Mouse (Mus musculus) spleen, adult 18-20 months (tissue): ENCODE measurements around the gene Tmem206.
A peak's percentile ranks its signal among the peaks of the same experiment; 100 is the strongest.

Source experiments
- DNase-seq, 2 experiments: peaks; one replicate each; pipeline ENCODE4 v3.0.0; 2022; ENCODE audit warnings: mixed read lengths in 2 of 2

The Tmem206 gene

DNA sequence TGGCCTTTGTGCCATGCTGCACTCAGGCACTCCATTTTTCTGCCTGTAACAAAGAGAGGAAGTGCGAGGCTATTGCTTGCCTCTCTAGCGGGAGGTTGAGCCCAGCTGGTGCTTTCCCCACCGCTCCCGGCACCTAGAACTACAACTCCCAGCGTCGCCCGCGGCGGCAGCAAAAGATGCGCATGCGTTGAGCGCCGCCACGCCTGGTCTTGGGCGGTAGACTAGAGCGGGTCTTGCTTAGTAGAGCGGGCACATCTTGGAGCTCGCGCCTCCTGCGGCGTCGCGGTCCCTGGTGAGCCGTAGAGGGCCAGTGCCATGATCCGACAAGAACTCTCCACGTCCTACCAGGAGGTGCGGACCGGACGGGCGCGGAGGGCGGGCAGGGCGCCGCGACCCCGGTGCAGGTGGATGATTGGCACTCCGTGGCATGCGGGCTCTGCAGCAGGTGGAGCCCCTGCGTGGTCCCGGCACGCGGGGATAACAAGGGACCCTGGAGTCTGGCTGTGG is at the start of gene Tmem206:
Tmem206 (plus strand) TSS at position 187 of the 507 bp plus-strand sequence.
- DNase-seq: peak; percentile 94 to 95

DNA sequence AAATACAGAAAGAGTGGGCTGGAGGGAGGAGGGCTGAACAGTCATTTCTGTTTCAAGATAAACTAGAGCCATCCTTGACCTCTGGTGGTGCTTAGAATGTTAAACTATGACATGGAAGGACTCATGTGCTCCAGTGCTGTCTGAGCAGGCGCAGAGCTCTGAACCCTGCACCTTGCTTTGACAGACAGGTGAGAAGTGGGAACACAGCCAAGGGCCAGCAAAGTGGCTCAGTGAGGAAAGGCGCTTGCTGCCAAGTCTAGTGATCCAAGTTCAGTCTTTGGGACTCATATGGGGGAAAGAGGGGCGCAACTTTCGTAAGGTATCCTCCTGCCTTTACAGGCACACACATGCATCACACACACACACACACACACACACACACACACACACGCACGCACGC is 49.5 kb upstream of the Tmem206 start:
- no peak for DNase-seq

DNA sequence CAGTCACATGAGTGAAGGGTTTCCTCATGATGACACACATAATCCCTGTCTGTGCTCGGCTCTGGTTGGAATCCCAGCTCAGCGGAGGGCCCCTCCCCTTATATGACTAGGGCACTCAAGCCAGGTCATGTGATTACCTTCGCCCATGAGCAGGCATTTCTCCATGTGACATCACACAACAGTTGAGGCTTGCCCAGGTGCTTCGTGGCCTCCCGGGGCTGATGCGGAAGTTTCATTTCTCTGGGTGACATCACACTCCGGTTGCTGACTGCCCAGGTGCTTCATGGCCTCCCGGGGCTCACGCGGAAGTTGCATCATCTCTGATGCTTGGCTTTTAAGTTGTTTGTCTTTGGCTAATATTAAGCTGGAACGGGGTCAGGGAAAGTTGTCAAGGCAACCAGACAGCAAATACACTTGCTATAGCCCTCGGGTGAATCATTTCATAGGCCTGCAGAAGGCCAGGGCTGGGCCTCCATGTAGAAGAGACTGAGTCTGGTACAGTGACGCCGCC is 48.1 kb upstream of the Tmem206 start:
- no peak for DNase-seq

DNA sequence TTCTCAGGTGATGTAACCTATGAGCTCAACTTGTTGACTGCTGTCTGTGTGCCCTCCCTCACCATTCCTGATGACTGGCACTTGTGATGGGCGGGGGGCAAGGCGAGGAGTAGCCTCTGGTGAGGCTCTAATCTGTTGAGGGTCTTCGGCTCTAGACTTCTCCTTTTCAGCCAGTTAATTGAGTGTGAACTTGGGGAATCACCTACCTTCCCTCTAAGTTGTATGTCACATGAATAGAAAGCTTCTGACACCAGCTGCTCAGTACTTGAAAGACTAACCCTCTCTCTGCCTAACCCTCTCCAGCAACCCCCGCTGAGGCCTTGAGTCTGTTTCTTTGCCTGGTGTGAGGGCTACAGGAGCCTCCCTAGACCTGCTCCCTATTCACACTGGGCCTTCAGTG is 47.4 kb upstream of the Tmem206 start:
- DNase-seq: no peak

DNA sequence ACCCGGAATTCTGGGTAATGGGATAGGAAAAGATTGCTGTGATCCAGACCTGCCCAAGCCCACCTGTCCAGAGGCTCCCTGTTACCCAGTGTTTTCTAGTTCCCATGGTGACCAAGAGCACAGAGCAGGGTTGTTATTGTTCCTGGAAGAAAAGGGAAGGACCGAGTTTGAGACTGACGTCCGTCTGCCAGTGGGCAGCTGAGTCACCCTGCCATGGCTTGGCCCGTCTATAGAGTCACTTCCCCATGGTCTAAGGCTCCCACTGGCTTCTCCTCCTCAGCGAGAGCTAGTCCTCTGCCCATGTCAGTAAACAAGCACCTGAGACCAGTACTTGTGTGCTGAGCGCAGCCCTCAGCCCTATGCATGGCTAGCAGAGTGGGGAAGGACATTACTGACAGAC is 44.5 kb upstream of the Tmem206 start:
- DNase-seq: no peak

DNA sequence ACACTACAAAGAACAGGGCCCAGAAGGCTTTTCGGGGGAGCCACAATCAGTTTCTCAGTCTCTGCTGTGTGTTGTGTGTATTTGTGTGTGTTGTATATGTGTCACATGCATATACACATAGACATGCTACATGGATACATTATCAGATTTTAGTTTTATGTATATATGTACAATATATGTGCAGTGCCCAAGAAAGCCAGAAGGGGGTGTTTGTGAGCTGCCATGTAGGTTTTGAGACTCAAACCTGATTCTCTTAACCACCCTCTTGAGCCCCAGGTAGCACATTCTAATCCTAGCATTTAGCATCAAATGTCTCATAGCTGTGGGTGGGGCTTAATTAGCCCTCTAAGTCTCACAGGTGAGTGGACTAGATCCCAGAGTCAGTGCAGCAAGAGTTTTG is 43.4 kb upstream of the Tmem206 start:
- no peak for DNase-seq

DNA sequence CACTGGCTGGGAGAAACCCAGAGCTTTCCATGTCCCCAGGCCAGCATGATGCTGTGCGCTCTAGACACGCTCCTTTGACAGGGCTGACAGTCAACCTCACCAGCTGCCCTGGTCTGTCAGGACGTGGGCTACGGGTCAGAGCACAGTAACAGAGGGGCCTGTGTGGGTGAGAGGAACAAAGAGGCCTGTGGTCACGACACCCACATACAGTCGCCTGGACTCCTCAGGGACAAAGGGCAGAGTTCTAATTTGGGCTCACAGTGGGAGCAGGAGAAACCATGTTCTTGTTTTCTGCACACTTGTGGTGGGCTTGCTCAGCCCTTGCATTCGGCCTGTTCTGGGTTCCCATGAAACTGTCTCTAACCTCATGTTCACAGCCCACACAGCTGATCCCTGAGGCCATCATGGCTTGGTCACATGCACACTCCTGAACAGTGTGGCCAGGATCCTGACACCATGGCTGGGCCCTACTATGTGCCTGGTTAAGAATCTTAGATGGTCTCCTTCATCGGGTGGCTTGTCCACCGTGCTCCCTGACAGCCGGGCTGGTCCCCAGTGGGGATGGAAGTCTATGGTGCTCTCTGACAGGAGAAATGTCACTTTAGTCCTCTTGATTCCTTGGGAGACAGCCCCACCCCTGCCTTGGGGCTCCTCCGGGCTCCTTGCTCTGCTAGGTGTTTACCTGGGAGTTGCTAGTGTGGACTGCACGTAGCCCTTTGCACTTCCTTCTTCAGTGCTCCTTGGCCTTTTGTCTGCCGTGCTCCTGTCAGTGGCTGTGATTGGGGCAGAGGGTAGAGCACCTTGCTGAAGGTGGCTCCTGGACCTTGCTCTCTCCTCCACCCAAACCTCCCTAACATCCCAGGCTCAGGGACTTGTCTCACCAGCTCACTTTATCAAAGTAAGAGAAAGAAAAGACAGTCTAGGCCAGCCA is 42.3 kb upstream of the Tmem206 start:
- no peak for DNase-seq

DNA sequence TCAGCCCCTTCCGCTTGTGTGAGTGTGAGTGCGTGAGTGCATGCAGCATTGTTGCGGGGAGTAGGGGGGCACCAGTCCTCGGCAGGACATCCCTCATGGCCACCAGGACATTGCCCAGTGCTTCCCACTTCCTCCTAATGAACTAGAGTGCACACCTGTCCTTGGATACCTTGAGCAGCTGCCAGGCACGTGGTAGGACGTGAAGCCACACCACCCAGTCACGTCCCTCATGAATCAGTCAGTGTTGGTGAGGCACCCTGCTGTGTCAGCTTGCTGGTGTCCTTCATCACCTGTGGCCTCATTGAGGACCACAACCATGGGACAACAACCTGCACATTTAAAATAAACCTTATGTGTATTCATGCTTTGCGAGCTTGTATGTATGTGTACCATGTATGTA is 41.2 kb upstream of the Tmem206 start:
- DNase-seq: no peak

DNA sequence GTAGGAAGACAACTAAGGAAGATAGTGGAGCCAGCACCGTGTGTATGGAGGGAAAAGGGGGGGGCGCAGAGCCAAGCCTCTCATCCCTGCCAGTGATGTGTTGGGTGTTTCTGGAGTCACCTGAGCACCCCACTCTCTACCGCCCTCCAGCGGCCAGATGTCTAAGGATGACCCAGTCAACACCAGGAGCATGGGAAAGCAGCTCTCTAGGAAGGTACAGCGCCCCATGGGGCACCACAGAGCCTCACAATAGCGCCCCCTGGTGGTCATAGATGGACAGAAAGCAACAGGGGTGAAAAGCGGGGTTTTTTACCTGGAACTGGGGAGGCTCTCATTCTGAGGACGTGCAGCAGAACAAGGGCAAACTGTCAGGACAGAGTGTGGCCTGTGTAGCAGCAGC is 37.0 kb upstream of the Tmem206 start:
- DNase-seq: peak; percentile 22 to 61

DNA sequence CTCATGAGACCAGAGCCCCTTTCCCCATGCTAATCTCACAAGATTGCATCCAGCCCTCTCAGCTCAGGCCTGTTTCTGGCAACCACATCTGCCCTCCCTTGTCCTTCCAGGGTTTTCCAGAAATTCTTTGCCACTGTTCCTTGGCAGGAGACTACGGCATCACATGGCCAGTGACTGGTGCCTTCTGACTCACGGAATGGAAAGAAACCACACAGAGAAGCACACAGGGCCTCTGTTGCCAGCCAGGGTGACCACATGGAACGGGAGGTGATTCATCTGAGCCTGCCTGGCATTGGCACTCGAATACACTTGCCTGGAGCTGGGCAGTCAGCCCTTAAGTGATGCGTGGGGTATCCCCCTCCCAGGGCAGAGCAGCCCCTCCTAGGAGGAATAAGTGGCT is 33.4 kb upstream of the Tmem206 start:
- DNase-seq: no peak

DNA sequence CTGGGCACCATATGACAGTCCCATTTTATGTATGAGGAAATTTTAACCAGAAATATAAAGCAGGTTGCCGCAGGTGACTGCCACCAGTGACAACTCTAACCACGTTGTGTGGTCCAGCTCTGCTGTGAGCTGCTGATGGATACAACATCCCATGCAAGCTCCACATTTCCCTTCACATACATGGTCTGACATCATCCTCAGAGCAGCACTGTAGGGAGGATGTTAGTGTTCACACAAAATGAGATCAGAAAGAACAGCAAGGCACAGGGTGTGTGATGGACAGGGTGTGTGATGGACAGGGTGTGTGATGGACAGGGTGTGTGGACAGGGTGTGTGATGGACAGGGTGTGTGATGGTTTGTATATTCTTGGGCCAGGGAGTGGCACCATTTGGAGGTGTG is 32.7 kb upstream of the Tmem206 start:
- DNase-seq: no peak

DNA sequence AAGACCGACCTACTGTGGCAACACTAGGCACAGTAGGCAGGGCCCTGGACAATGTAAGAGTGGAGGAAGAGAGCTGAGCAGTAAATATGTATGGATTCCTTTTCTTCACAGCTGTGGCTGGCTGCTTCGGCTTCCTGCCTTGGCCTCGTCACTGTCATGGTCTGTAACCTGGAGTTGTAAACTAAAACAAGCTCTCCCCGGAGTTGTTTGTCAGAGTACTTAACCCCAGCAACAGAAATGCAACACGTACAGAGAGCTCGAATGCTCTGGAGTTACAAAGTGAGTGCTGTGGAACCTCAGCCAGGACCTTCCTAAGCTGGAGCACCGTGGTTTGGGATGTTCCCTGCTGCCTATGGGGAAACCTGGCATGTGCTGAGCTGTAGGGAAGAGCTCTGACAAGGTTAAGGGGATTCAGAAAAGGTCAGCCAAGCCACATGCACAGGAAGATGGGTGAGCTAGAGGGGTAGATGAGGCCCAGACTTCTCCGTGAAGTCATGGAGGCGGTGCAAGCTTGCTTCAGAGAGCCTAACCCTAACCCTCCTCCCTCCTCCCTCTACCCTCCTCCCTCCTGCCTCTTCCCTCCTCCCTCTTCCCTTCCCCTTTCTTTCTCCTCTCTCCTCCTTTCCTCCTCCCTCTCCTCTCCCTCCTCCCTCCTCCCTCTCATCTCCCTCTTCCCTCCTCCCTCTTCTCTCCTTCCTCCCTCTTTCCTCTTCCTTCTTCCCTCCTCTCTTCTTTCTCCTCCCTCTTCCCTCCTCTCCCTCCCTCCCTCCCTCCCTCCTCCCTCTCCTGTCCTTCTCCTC is 31.5 kb upstream of the Tmem206 start:
- DNase-seq: no peak

DNA sequence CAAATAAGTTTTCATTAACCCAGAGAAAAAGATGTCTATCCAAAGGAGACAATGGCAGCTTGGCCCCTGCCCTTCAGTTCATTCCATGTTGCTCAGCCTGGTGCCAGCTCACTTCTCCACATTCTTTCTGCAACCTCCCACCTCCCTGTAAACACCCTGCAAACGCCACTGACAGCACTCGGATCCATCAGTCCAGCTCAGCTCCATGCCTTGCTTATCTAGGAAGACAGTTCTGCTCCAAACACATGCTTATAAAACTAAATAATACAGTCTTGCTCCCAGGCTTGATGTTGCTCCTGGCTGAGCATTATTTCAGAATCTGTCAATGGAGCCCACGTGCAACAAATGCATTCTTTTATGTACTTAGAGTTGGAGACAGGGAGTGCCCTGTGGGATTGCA is 29.9 kb upstream of the Tmem206 start:
- no peak for DNase-seq

DNA sequence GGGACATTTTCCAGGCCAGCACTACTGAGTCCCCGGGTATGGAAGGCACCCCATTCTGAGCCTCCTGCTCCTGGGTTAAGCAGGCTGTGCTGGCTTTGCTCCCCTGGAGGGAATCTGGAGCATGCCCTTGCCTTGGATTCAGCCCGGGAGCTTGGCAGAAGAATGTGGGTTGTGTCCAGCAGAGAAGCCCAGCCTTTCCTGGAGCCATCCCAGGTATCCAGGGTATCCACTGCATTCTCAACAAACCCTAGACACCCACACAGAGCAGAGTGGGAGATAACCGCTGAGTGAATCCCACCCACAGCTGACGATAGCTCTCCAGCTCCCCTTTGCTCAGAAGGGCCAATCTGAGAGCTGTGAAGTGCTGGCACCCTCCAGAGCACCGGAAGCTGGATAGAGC is 29.3 kb upstream of the Tmem206 start:
- DNase-seq: no peak

DNA sequence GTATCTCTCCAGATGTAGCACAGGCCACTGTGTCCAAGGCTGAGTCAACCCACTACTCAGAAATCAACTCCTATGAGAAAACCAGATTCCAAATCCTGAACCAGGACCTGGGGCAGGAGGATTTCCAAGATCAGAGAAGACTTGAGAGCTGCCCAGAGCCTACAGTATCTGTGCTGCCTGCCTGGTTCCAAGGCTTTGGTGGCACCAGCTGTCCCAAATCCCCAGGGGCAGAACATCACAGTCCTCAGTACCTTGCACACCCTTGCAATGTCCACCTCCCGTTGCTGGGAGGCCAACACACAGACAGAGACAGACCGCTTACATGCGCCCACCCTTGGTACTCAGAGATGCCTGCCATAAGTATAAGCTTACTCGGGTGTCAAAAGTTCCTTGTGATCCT is 27.4 kb upstream of the Tmem206 start:
- no peak for DNase-seq

DNA sequence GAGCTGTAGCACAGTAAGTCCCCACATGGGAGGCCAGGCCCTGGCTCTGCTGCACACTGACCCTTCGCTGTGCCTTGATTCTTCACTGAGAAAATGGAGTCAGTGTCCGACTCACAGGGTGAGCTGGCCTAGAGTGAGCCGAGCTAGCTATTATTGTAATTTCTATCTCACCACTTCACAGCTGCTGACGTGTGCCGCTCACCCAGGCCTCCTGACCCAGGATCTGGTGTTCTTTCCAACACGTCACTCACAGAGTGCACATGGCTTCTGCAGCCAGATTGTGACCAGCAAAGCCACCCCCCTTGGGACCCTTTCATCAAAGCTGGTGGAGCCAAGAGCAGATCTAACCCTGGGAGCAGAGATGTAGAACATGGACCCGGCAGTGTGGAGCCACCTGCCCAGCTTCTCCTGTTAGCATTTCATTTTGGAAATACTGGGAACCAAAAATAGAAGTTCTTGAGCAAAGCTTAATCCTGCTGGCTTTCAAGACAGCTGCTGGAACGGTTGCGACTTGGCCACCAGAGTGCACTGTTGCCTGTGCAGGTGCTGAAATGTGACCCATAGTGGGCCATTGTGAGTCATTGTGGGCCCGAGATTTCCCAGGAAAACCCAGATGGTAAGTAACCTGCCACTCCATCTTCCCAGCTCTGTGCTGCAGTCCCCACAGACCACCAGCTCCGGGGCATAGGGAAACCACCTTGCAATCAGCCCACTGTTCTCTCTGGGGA is 26.3 kb upstream of the Tmem206 start:
- no peak for DNase-seq

DNA sequence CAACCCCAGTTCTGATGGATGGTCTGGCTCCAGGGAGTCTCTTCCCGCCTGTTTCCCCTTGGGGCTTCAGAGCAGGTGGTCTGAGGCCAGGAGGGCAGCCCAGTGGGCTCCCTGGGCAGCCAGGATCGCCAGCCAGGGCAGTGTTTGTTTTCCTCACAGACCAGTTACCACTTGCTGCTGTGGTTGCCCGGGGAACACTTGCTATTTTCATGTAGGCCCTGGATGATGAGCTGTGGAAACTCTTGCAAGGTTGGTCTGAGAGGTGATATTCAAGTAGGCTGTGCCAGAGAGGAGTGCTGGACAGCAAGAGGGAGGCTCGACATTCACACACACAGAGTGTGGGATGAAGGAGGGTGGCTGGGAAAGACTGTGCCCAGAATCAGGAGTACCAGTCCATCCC is 23.8 kb upstream of the Tmem206 start:
- no peak for DNase-seq

DNA sequence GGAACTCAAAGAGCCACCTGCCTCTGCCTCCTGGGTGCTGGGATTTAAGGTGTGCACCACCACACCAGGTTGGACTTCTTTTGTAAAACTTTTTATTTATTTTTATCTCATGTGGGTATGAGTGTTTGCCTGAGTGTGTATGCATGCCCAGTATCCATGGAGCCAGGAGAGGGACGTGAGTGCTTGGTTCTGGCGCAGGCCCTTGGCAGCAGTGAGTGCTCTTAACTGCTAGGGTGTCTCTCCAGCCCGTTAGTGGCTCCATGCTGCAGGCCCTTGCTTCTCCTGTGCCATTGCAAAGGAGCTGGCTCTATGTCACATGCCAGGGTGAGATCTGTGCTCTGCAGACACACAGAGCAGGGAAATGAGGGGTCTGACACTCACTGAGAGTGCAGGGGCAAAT is 22.0 kb upstream of the Tmem206 start:
- no peak for DNase-seq

DNA sequence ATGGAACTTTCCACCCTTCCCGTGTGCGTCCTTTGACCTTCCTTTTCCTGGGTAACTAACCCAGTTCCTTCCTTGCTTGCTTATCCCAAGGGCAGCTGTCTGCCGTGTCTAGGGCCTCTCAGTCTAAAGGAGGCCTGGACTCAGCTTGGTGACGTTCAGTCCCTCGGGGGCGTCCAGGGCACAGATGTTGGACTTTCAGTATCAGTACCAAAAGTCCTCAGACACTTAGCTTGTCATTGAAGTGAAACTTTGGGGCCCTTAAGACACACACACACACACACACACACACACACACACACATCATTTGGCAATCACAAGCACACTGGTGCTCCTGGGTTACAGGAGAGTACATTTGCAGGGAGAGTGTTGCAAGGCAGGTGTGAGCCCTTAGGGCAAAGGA is 21.5 kb upstream of the Tmem206 start:
- DNase-seq: no peak

DNA sequence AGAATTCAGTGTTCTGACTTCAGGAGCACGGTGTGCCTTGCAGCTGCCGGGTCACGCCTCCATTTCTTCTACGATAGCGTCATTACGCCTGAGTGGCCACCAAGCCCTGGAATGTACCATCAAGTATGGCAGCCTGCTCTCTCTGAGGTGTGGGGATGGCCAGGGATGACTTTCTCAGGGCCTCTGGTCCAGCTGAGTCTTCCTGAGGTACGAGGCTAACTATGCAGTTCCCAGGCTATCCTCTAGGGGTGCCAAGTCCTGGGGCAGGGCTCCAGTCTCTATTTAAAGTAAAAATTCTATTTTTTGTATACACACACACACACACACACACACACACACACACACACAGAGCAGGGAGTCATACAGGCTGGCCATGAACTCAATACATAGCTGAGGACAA is 20.1 kb upstream of the Tmem206 start:
- DNase-seq: no peak

DNA sequence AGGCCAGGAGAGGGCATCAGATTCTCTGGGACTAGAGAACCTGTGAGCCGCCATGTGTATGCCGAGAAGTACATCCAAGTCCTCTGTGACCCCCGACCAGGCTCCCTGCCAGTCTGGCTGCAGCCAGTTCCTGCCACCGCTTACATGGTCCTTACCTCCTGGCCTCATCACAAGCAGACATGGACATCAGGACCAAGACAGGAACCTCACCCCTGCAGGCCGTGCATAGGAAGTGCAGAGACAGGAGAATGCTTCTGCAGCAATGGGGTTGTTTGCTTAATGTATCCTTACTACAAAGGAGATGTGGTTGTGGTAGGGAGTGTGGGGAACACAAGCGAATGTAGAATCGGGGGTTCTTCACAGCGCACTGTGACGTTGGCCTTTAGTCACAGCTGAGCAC is 19.4 kb upstream of the Tmem206 start:
- DNase-seq: no peak

DNA sequence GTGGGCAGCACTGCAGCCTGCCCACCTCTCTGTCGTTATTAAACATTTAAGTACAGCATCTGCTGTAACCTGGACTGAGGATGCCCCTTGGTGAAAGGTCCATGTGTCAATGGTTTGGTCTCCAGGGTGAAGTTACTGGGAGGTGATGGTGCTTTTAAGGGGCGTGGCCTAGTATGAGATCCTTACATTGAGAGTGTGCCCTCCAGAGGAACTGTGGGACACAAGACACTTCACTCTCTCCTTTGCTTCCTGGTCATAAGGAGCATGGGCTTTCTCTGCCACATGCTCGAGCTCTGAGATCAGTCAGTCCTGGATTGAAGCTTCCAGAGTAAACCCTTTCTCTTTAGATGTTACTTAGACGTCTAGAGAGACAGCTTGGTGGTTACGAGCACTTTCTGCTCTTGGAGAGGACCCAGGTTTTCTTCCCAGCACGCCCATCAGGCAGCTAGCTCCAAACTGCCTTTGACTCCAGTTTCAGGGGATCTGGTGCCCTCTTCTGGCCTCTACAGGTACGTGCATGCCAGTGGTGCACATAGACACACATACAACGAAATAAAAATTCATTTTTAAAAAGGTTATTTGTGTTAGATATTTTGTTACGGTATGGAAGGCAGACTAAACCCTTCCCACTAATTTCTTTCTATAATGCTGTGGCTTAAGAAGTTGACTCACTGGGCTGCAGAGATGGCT is 17.8 kb upstream of the Tmem206 start:
- no peak for DNase-seq
